ENCODE assay signal across 8 mouse cellular contexts in the genomic region with DNA sequence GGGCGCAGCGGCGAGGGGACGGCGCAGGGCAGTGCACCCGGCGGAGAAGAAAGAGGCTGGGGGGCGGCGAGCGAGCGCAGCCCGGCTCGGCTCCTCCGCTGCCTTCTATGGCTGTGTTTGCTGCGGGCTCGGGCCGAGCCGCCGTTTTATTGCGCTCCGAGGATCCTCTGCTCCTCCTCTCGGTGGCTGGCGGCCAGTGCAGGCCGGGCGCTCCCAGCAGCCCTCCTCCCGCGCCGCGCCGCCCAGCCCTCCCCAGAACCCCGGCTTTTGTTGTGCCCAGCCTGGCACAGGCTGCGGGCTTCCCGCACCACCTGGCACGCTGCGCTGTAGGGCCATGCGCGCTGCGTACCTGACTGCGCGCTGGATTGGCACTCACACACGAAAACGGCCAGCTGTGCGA. TPM values are rescaled to one million over a fixed set of nuclear protein-coding genes. Genes with fewer than 3 reads are reported as not detected.
DNase-seq lines count a peak whose midpoint lies in the region; ATAC-seq and TF ChIP-seq lines count a peak whose summit lies in the region.

No protein-coding gene starts in this region.

- no peak; the same call in 1 of the 2 replicates for TF ChIP-seq EP300 in heart, postnatal 0 days (IDR thresholded peaks at IDR 0.05; ENCODE audit: low read depth)

- peak; percentile 48 for TF ChIP-seq CTCF in heart, postnatal 0 days (IDR thresholded peaks at IDR 0.05; ENCODE audit: low read depth)

- peak overlapping the region; percentile 15; the same call in 1 of the 2 replicates for H3K27ac ChIP-seq in brown adipose tissue, adult 24 weeks (replicated peaks; ENCODE audit: low read depth, low read length)
- peak overlapping the region; percentile 90 for H3K27ac ChIP-seq in forebrain, embryonic 13.5 days
- H3K27ac ChIP-seq in heart, postnatal 0 days (ENCODE audit: low read depth) = peak overlapping the region; percentile 85
- no peak overlapping the region for H3K27ac ChIP-seq in liver, embryonic 15.5 days (replicated peaks)
- peak overlapping the region; percentile 66 for H3K27ac ChIP-seq in neural tube, embryonic 12.5 days
- peak overlapping the region; percentile 90 for H3K27ac ChIP-seq in stomach, embryonic 16.5 days (ENCODE audit: low read length)

- H3K4me3 ChIP-seq in brown adipose tissue, adult 24 weeks (ENCODE audit: insufficient read depth, low read depth, low read length) = peak overlapping the region; percentile 74
- H3K4me3 ChIP-seq in forebrain, embryonic 13.5 days = peak overlapping the region; percentile 80
- peak overlapping the region; percentile 64 for H3K4me3 ChIP-seq in heart, postnatal 0 days (ENCODE audit: low read depth, low read length)
- peak overlapping the region; percentile 54 for H3K4me3 ChIP-seq in liver, embryonic 15.5 days (replicated peaks)
- H3K4me3 ChIP-seq in neural tube, embryonic 12.5 days = peak overlapping the region; percentile 74
- peak overlapping the region; percentile 78 for H3K4me3 ChIP-seq in stomach, embryonic 16.5 days (replicated peaks; ENCODE audit: low read length)

- ATAC-seq in forebrain, embryonic 13.5 days = peak; percentile 95
- ATAC-seq in heart, postnatal 0 days (ENCODE audit: insufficient read depth, low read depth) = peak; percentile 95
- ATAC-seq in liver, embryonic 15.5 days (ENCODE audit: insufficient read depth) = peak; percentile 65
- ATAC-seq in neural tube, embryonic 12.5 days (ENCODE audit: low FRiP score, low read depth) = peak; percentile 90
- ATAC-seq in stomach, embryonic 16.5 days (ENCODE audit: insufficient read depth, low FRiP score) = peak; percentile 93

- peak overlapping the region; percentile 93 for H3K9ac ChIP-seq in forebrain, embryonic 13.5 days
- H3K9ac ChIP-seq in heart, postnatal 0 days (replicated peaks; ENCODE audit: low read depth, low read length) = peak overlapping the region; percentile 81
- peak overlapping the region; percentile 49 for H3K9ac ChIP-seq in liver, embryonic 15.5 days
- H3K9ac ChIP-seq in neural tube, embryonic 12.5 days = peak overlapping the region; percentile 92
- H3K9ac ChIP-seq in stomach, embryonic 16.5 days (ENCODE audit: low read length) = peak overlapping the region; percentile 95

- no peaks in the 10 kb centered on the region for H3K9me3 ChIP-seq in forebrain, embryonic 13.5 days (replicated peaks)
- no peaks in the 10 kb centered on the region for H3K9me3 ChIP-seq in heart, postnatal 0 days (replicated peaks; ENCODE audit: control insufficient read depth, low read length)
- H3K9me3 ChIP-seq in liver, embryonic 15.5 days (replicated peaks) = no peaks in the 10 kb centered on the region
- no peaks in the 10 kb centered on the region for H3K9me3 ChIP-seq in neural tube, embryonic 12.5 days
- no peaks in the 10 kb centered on the region for H3K9me3 ChIP-seq in stomach, embryonic 16.5 days (replicated peaks; ENCODE audit: control insufficient read depth, low read length)

- H3K4me1 ChIP-seq in brown adipose tissue, adult 24 weeks (ENCODE audit: control insufficient read depth, insufficient read depth, insufficient read length, low read length) = no peaks in the 10 kb centered on the region
- H3K4me1 ChIP-seq in forebrain, embryonic 13.5 days = peaks cover 34% of the 10 kb centered on the region
- H3K4me1 ChIP-seq in heart, postnatal 0 days (ENCODE audit: control insufficient read depth, insufficient read depth) = peaks cover 16% of the 10 kb centered on the region; the same call in 1 of the 2 replicates
- H3K4me1 ChIP-seq in liver, embryonic 15.5 days (replicated peaks) = peaks cover 9% of the 10 kb centered on the region; the same call in 1 of the 2 replicates
- peaks cover 32% of the 10 kb centered on the region for H3K4me1 ChIP-seq in neural tube, embryonic 12.5 days
- peaks cover 20% of the 10 kb centered on the region for H3K4me1 ChIP-seq in stomach, embryonic 16.5 days (ENCODE audit: control insufficient read depth, insufficient read depth, low read length)

- H3K36me3 ChIP-seq in forebrain, embryonic 13.5 days (ENCODE audit: poor library complexity, severe bottlenecking) = no peaks in the 10 kb centered on the region
- H3K36me3 ChIP-seq in heart, postnatal 0 days (replicated peaks; ENCODE audit: control insufficient read depth, insufficient read depth, low read length) = 0 out of 2 replicates have a peak, but pooled peaks cover 4% of the 10 kb centered on the region
- H3K36me3 ChIP-seq in liver, embryonic 15.5 days (replicated peaks) = no peaks in the 10 kb centered on the region
- H3K36me3 ChIP-seq in neural tube, embryonic 12.5 days = no peaks in the 10 kb centered on the region
- no peaks in the 10 kb centered on the region for H3K36me3 ChIP-seq in stomach, embryonic 16.5 days (ENCODE audit: control insufficient read depth, insufficient read depth, low read length)

- peak; percentile 92 for DNase-seq in CD4-positive, CD25-positive, alpha-beta regulatory T cell, adult 2 months (ENCODE audit: low read depth, low spot score)
- DNase-seq in heart, postnatal 0 days (ENCODE audit: low spot score) = peak; percentile 85
- DNase-seq in kidney, postnatal 36 days = peak; percentile 74 to 89

- H3K27me3 ChIP-seq in forebrain, embryonic 13.5 days = no peaks in the 10 kb centered on the region
- no peaks in the 10 kb centered on the region for H3K27me3 ChIP-seq in heart, postnatal 0 days (ENCODE audit: control insufficient read depth, insufficient read depth, low read length)
- H3K27me3 ChIP-seq in liver, embryonic 15.5 days = peaks cover 36% of the 10 kb centered on the region
- no peaks in the 10 kb centered on the region for H3K27me3 ChIP-seq in neural tube, embryonic 12.5 days (replicated peaks)
- H3K27me3 ChIP-seq in stomach, embryonic 16.5 days (ENCODE audit: control insufficient read depth, insufficient read depth, low read length) = no peaks in the 10 kb centered on the region

- under 1% methylated on average over 40 of the region's 43 CpGs for WGBS in forebrain, embryonic 13.5 days
- under 1% methylated on average over 33 of the region's 43 CpGs for WGBS in heart, postnatal 0 days
- WGBS in liver, embryonic 15.5 days (ENCODE audit: insufficient replicate concordance) = under 1% methylated on average over 40 of the region's 43 CpGs
- WGBS in neural tube, embryonic 12.5 days = 2% methylated on average over 42 of the region's 43 CpGs
- 0% methylated on average over 40 of the region's 43 CpGs for WGBS in stomach, embryonic 16.5 days

- H3K4me2 ChIP-seq in forebrain, embryonic 13.5 days = peak overlapping the region; percentile 89
- H3K4me2 ChIP-seq in heart, postnatal 0 days (ENCODE audit: low read depth, low read length) = peak overlapping the region; percentile 72
- peak overlapping the region; percentile 73 for H3K4me2 ChIP-seq in liver, embryonic 15.5 days
- H3K4me2 ChIP-seq in neural tube, embryonic 12.5 days (replicated peaks) = peak overlapping the region; percentile 89
- peak overlapping the region; percentile 93 for H3K4me2 ChIP-seq in stomach, embryonic 16.5 days (ENCODE audit: low read depth, low read length)

RNA-seq across cellular contexts. Expression of a gene that starts 0.3 kb away (rescaled TPM):
- polyA plus RNA-seq in brown adipose tissue, adult 24 weeks (2012; ENCODE audit: insufficient read depth, insufficient read length, missing spikeins) = 46.0 and 69.1 TPM in 2 replicates
- 36.0 and 38.8 TPM in 2 replicates for polyA plus RNA-seq in forebrain, embryonic 13.5 days (2015; fragmentation: Nextera tagmentation; extraction: Ambion mirVana)
- 77.5 and 78.5 TPM in 2 replicates for total RNA-seq in heart, postnatal 0 days (2014; rRNA removed; ENCODE audit: low replicate concordance)
- polyA plus RNA-seq in heart, postnatal 0 days (2015; fragmentation: Nextera tagmentation; extraction: Ambion mirVana) = 61.9 and 65.5 TPM in 2 replicates
- 5.8 and 5.9 TPM in 2 replicates for polyA plus RNA-seq in liver, embryonic 15.5 days (2015; fragmentation: Nextera tagmentation; extraction: Ambion mirVana)
- polyA plus RNA-seq in neural tube, embryonic 12.5 days (2016; fragmentation: Nextera tagmentation; extraction: Ambion mirVana) = 47.1 and 50.0 TPM in 2 replicates
- 66.5 and 66.7 TPM in 2 replicates for polyA plus RNA-seq in stomach, embryonic 16.5 days (2015; fragmentation: Nextera tagmentation; extraction: Ambion mirVana)

RNA-seq across cellular contexts. Expression of a gene that starts 12.9 kb away (rescaled TPM):
- polyA plus RNA-seq in brown adipose tissue, adult 24 weeks (2012; ENCODE audit: insufficient read depth, insufficient read length, missing spikeins) = not detected in 2 replicates
- 0.13 and 0.31 TPM in 2 replicates for polyA plus RNA-seq in forebrain, embryonic 13.5 days (2015; fragmentation: Nextera tagmentation; extraction: Ambion mirVana)
- not detected in 2 replicates for total RNA-seq in heart, postnatal 0 days (2014; rRNA removed; ENCODE audit: low replicate concordance)
- 0.19 and 0.31 TPM in 2 replicates for polyA plus RNA-seq in heart, postnatal 0 days (2015; fragmentation: Nextera tagmentation; extraction: Ambion mirVana)
- not detected in 2 replicates for polyA plus RNA-seq in liver, embryonic 15.5 days (2015; fragmentation: Nextera tagmentation; extraction: Ambion mirVana)
- polyA plus RNA-seq in neural tube, embryonic 12.5 days (2016; fragmentation: Nextera tagmentation; extraction: Ambion mirVana) = 0.28 and 0.43 TPM in 2 replicates
- polyA plus RNA-seq in stomach, embryonic 16.5 days (2015; fragmentation: Nextera tagmentation; extraction: Ambion mirVana) = 0.36 and 0.55 TPM in 2 replicates

RNA-seq across cellular contexts. Expression of a gene that starts 46.7 kb away (rescaled TPM):
- polyA plus RNA-seq in brown adipose tissue, adult 24 weeks (2012; ENCODE audit: insufficient read depth, insufficient read length, missing spikeins) = 86.8 and 88.8 TPM in 2 replicates
- polyA plus RNA-seq in forebrain, embryonic 13.5 days (2015; fragmentation: Nextera tagmentation; extraction: Ambion mirVana) = 1.1 and 1.3 TPM in 2 replicates
- total RNA-seq in heart, postnatal 0 days (2014; rRNA removed; ENCODE audit: low replicate concordance) = 77.9 and 83.1 TPM in 2 replicates
- 27.6 and 28.6 TPM in 2 replicates for polyA plus RNA-seq in heart, postnatal 0 days (2015; fragmentation: Nextera tagmentation; extraction: Ambion mirVana)
- polyA plus RNA-seq in liver, embryonic 15.5 days (2015; fragmentation: Nextera tagmentation; extraction: Ambion mirVana) = 42.7 and 43.9 TPM in 2 replicates
- 1.4 and 2.0 TPM in 2 replicates for polyA plus RNA-seq in neural tube, embryonic 12.5 days (2016; fragmentation: Nextera tagmentation; extraction: Ambion mirVana)
- polyA plus RNA-seq in stomach, embryonic 16.5 days (2015; fragmentation: Nextera tagmentation; extraction: Ambion mirVana) = 59.8 and 75.8 TPM in 2 replicates
